ENCODE assay signal across 15 mouse cellular contexts in the genomic region with DNA sequence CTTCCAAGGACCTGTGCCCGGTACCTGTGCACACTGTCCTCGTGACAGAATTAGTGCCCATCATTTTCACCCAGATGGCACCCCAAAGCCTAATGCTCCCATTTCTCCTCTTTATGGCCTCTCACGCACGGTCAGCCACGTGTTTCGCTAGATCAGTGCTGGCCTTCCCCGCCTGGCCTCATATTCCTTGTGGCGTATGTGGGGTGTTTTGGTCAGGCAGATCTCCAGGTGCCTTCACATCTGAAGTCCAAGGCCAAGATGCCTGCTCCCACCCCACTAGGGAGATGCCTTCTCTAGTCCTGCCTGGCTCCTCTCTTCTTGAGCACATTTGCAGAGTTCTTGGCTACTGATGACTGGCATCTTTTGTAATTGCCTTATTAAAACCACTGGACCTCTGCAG.
"Had no signal": no experiment of that assay in that cellular context is flagged by ENCODE, and none has a peak within 500 bp of the region (broad histone marks: within the 10 kb centered on the region; RNA-seq: fewer than 3 reads in every experiment).

No protein-coding gene starts in this region.

- H3K36me3 ChIP-seq: limb, embryonic 15.5 days; liver, embryonic 12.5 days had no signal

- H3K4me3 ChIP-seq: limb, embryonic 15.5 days; liver, embryonic 12.5 days; megakaryocyte, embryonic 14.5 days; myocyte had no signal

- H3K4me2 ChIP-seq: limb, embryonic 15.5 days; liver, embryonic 12.5 days; lung, embryonic 14.5 days had no signal

- DNase-seq: kidney, adult 8-10 months; kidney, postnatal 14 days; lung, embryonic 14.5 days; lung, postnatal 10 days; midbrain, embryonic 14.5 days; retina, postnatal 1 day; right cerebral cortex, postnatal 4 days; spleen, adult 18-20 months; thymus, adult 18-20 months; thymus, postnatal 14 days had no signal

- ATAC-seq: liver, embryonic 12.5 days had no signal

- H3K9ac ChIP-seq: limb, embryonic 15.5 days; liver, embryonic 12.5 days; lung, embryonic 14.5 days had no signal

- H3K4me1 ChIP-seq: limb, embryonic 15.5 days; liver, embryonic 12.5 days; megakaryocyte, embryonic 14.5 days had no signal

- H3K27ac ChIP-seq: limb, embryonic 15.5 days; liver, embryonic 12.5 days; macrophage had no signal

- H3K27me3 ChIP-seq: limb, embryonic 15.5 days; liver, embryonic 12.5 days had no signal

- H3K9me3 ChIP-seq: limb, embryonic 15.5 days; liver, embryonic 12.5 days; megakaryocyte, embryonic 14.5 days had no signal
